In the genomic region with DNA sequence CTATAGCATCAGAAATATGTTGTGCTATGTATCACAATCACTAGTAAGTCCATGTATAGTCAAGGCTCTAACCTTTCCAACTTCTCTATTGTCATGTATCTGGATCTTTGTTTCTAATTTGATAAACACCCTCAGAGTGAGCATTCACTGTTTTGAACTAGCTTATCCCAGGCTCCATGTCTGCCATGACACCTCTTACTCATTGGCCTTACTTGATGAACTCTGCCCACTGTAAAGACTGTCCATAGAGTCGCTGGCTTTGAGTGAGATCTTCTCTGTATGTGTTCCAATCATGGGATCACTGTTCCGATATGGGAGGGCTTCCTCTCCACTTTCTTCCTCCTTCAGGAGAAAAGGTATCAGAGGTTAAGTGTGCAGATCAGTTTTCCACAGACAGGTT, we compare ENCODE assay signal across 16 mouse cellular contexts.
"Had no signal": no experiment of that assay in that cellular context is flagged by ENCODE, and none has a peak within 500 bp of the region (broad histone marks: within the 10 kb centered on the region; RNA-seq: fewer than 3 reads in every experiment).

No protein-coding gene starts in this region.

- H3K4me3 ChIP-seq: neural tube, embryonic 13.5 days; neural tube, embryonic 15.5 days; stomach, embryonic 15.5 days had no signal

- H3K27me3 ChIP-seq: neural tube, embryonic 13.5 days; neural tube, embryonic 15.5 days; stomach, embryonic 15.5 days had no signal

- H3K4me1 ChIP-seq: neural tube, embryonic 13.5 days; neural tube, embryonic 15.5 days; stomach, embryonic 15.5 days had no signal

- DNase-seq: retina, postnatal 1 day; right cerebral cortex, adult 18-20 months; right cerebral cortex, postnatal 14 days; right cerebral cortex, postnatal 25 days; right cerebral cortex, postnatal 4 days; spleen, adult 18-20 months; thymus, adult 18-20 months; thymus, adult 2 months; thymus, postnatal 14 days; thymus, postnatal 25 days; thymus, postnatal 36 days; thymus, postnatal 4 days had no signal

- H3K36me3 ChIP-seq: neural tube, embryonic 13.5 days; neural tube, embryonic 15.5 days; stomach, embryonic 15.5 days had no signal

- H3K9ac ChIP-seq: neural tube, embryonic 13.5 days; neural tube, embryonic 15.5 days; stomach, embryonic 15.5 days had no signal

- H3K9me3 ChIP-seq: neural tube, embryonic 13.5 days; neural tube, embryonic 15.5 days; stomach, embryonic 15.5 days had no signal

- H3K27ac ChIP-seq: neural tube, embryonic 13.5 days; neural tube, embryonic 15.5 days; stomach, embryonic 15.5 days; stomach, postnatal 0 days had no signal
